Mouse (Mus musculus) spleen, postnatal 10 days (tissue): ENCODE measurements around the gene Rita1.

Source experiments
- DNase-seq, 2 experiments: peaks; one replicate each; pipeline ENCODE4 v3.0.0; 2021 to 2022; ENCODE audit warnings: low spot score in 2 of 2

Rita1 gene

GRCm38 (mm10) chr5:120627515-120628300 is 15.3 kb upstream of the Rita1 start:
- no peak for DNase-seq

- peak in 1 of 2 experiments; percentile 64 for DNase-seq
Measured at GRCm38 (mm10) chr5:120626399-120626798, 14.0 kb upstream of the Rita1 start.

- DNase-seq, result no peak
Measured at GRCm38 (mm10) chr5:120624427-120624826, 12.0 kb upstream of the Rita1 start.

- no peak for DNase-seq
Measured at GRCm38 (mm10) chr5:120622198-120622851, 9.9 kb upstream of the Rita1 start.

- DNase-seq, result no peak
Measured at GRCm38 (mm10) chr5:120621846-120622197, 9.4 kb upstream of the Rita1 start.

GRCm38 (mm10) chr5:120621078-120621765 is 8.8 kb upstream of the Rita1 start:
- DNase-seq, result peak in 1 of 2 experiments; percentile 67

GRCm38 (mm10) chr5:120620375-120621077 is 8.1 kb upstream of the Rita1 start:
- peak; percentile 88 to 89 for DNase-seq

GRCm38 (mm10) chr5:120619201-120619600 is 6.8 kb upstream of the Rita1 start:
- DNase-seq, result peak; percentile 80 to 90

- no peak for DNase-seq
Measured at GRCm38 (mm10) chr5:120618778-120619177, 6.4 kb upstream of the Rita1 start.

GRCm38 (mm10) chr5:120615903-120616302 is 3.5 kb upstream of the Rita1 start:
- peak in 1 of 2 experiments; percentile 72 for DNase-seq

GRCm38 (mm10) chr5:120612822-120613604 is 624 bp upstream of the Rita1 start:
- peak; percentile 99 to 100 for DNase-seq

GRCm38 (mm10) chr5:120611416-120611815 is 973 bp downstream of the Rita1 start:
- no peak for DNase-seq

GRCm38 (mm10) chr5:120610906-120611305 is 1.5 kb downstream of the Rita1 start:
- no peak for DNase-seq

GRCm38 (mm10) chr5:120609246-120609775 is 3.1 kb downstream of the Rita1 start:
- DNase-seq, result no peak

- DNase-seq, result no peak
Measured at GRCm38 (mm10) chr5:120607335-120607734, 5.1 kb downstream of the Rita1 start.

- no peak for DNase-seq
Measured at GRCm38 (mm10) chr5:120606590-120607200, 5.7 kb downstream of the Rita1 start.

- peak; percentile 86 to 94 for DNase-seq
Measured at GRCm38 (mm10) chr5:120605688-120606087, 6.7 kb downstream of the Rita1 start.

- DNase-seq, result no peak
Measured at GRCm38 (mm10) chr5:120605241-120605661, 7.1 kb downstream of the Rita1 start.

- DNase-seq, result peak; percentile 86 to 95
Measured at GRCm38 (mm10) chr5:120604839-120605238, 7.5 kb downstream of the Rita1 start.

GRCm38 (mm10) chr5:120603515-120603914 is 8.9 kb downstream of the Rita1 start:
- no peak for DNase-seq
